Mouse (Mus musculus): ENCODE results near the gene Rnf227. TPM values are rescaled to one million over a fixed set of nuclear protein-coding genes. Genes with fewer than 3 reads are reported as not detected.

Gene Rnf227
- total RNA-seq, 2 experiments from 2014 or later = 0.85 to 2.1 TPM

DNA sequence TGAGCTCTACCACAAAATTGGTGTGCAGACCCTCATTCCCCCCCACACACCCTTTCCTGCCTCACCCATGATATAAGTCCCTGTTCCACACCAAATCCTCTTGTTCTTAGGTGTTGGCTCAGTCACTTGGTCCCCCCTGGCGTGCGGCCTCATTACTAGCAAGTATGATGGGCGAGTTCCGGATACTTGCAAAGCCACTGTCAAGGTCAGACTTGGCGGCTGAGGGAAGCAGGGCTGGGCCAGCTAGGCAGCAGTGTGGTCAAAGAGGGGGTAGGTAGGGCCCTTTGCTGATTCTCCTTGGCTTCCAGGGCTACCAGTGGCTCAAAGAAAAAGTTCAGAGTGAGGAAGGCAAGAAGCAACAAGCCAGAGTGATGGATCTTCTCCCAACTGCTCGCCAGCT is 9.1 kb upstream of the Rnf227 start:
- DNase-seq = no peak

DNA sequence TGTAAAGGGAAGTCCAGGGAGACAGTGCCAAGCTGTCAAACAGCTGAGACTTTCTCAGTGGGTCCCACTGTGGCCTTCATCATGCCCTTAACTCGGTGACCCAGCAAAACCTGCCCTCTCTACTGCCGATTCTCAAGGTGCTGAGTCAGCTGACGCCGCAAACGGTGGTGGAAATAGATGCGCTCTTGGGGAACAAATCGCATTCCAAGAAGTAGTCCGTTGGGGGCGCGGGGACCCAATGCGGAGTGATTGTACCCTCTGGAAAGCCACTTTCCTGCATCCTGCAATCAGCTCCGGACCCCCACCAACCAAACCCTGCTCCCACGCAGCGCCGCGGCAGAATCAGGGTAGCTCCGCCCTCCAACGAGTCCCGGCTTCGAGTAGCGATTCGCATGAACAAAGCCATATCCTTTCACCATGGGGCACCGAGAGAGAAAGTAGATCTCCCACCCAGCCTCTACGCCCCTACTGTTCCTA is 8.3 kb upstream of the Rnf227 start:
- DNase-seq = peak; percentile 75

DNA sequence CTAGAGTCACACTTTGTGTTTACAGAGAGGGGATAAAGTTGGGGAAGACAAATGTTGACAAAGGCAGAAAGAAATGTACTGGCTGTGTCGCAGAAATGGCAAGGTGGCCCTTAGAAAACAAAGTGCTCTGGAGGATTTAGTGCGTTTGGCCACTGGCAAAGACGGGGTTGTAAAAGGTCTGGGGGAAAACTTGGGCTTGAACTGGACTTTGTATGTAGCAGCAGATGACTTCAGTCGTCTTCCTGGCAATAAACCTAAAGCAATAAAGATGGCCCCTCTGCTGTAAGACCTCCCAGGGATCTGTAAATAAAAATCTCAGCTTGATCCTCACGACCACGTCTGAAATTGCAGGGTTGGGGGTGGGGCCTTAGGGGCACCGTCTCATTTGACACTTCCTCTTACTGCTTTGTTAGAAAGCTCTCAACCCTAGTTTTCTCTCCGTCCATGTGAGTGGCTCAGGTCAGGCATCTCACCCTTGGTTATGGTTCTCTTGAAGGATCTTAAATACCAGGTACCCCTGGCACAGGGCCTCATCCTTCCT is 7.5 kb upstream of the Rnf227 start:
- DNase-seq = no peak

DNA sequence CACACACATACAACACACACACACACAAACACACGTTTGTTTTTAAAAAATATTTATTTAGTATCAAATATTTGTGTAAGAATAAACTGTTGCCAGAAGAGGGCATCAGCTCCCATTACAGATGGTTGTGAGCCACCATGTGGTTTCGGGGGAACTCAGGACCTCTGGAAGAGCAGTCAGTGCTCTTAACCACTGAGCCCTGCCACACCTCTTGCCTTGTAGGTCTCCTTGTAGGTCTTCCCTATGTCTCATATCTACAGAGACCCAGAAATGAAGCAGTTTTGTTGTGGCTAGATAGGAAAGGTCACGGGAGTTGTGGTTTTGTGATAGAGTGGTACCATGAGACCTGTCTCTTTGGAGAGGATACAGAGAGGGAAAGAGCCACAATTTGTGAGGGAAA is 6.3 kb upstream of the Rnf227 start:
- DNase-seq = no peak

DNA sequence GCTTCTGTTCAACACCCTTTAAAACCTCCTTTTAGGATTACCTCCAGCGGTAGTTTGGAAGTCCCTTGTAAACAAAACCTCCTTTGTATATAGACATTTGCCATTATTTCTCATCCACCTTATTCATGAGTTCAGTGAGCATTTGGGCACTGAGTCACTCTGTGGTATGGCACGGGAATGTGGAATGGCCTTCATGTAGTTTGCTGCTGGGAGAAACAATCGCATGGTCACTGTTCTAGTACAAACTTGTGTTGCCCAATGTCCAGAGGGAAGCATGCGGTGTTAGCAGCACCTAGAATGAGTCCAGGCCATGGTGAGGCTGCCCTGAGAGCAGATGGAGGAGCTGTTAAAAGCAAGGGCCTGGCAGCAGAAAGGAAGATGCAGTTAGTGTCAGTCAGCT is 5.5 kb upstream of the Rnf227 start:
- DNase-seq = no peak

DNA sequence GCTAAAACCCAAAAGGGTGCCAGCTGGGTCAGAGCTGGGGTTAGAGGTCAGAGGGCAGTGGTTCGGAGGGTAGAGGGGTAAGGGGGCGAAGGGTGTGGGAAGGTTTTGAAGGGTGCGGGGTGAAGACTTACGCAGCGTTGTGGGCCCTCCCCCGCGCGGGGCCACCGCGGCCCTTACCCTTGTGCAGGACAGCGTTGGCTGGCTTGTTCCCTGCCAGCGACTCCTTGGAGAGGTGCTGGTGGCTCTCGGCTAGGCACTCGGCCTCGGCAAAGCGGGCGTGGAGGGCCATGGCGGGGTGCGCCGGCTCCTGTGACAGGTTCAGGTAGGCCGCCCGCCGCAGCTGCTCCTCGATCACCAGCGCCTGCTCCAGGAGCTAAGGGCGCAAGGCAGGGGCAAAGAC is 6.2 kb downstream of the Rnf227 start:
- no peak for DNase-seq

DNA sequence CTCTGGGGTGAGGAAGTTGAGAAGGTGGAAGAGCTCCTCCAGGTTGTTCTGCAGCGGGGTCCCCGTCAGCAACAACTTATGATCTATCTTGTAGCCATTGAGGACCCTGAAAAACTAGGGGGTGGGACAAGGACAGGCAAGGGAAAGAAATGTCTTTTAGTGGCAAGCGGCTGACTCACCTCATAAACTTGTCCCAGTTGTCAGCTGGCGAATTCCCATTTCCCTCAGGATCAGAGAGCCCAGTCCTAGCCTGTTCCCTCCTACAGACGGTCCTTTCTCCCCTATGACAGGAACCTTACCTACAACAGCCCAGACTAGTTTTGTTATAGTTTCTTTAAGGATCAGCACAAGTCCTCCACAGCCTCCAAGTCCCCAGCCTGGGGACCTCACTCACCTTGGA is 16.3 kb downstream of the Rnf227 start:
- no peak for DNase-seq

DNA sequence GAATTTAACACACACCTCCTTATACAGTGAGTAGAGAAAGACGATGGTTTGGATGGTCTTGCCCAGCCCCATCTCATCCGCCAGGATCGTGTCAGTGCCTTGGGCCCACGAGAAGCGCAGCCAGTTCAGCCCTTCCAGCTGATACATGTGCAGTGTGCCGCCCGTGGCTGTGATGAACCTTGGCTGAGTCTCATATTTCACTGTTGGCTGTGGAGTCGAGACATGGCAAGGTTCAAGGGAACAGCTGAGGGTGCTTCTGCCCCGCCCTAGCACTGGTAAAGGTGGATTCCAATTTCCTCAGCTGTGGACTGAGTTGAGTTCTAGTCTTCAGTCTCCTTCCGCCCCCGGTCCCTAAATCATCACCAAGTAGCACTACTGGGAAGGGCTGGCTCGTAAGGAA is 17.4 kb downstream of the Rnf227 start:
- no peak for DNase-seq

DNA sequence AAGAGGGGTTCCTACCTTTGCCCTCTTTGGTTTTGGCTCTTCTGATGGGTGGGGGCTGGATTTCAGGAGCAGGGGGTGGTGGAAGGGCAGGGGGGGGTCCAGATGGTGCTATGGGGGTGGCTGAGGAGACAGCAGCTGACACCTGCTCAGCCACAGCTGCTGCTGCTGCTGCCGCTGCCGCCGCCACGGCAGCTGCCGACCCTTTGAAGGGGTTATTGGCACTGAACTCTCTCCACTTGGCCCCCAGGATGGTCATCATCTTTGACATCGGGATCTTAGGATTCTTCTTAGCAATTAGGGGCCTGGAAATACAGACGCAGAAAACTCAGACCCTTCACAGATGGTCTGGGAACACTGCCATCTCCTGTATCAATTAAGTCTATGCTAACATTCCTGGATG is 21.8 kb downstream of the Rnf227 start:
- no peak for DNase-seq

DNA sequence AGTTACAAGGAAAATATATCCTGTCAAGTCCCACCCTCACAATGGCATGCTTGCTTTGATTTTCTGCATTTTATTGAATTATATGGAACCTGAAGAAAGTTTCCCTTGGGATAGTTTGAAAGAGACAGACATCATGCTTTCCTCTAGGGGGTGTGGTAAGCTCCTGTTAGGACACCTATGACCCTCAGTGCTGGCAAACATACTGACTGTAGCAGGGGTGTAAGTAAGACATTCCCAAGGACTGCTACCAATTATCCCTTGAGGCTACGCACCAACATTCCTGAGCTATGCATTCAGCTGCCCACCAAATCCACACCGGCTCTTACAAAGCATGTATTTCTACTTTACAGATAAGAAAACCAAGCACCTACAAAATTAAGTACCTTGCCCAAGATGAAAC is 22.2 kb downstream of the Rnf227 start:
- DNase-seq = no peak

DNA sequence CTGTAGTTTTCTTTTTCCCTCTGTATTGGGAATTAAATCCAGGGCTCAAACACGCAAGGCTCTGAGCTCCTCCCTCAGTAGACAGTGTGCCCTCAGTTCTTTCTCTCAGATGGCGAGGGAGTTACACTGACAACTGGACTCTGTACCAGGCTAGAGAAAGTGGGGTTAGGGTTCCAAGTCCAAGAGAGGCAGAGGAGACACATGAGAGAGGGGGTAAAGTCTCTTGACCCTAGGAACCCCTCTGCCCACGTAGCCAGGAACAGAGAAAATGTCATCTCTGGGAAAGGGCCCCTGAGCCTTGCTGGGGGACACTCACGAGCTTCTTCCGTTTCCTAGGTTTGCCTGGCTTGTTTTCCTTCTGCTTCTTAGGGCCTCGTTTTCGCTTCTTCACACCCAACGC is 24.1 kb downstream of the Rnf227 start:
- DNase-seq = no peak

DNA sequence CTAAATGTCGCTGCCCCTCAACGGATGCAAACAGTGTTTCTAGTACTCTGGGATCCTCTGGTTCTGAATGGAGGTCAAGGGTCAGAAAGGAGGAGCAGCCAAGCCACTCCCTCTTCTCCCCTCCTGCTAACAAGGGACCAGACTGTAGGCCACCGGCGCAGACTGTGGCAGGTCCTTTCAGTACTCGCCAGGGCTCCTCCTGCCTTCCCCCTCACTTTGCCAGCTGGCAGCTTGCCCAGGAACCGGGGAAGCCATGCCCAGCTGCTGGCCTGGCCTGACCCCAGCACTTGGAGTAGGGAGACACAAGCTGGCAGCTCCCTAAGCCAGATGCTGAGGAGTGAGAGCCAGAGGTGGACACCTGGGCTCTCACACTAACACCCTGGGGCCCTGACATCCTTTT is 24.6 kb downstream of the Rnf227 start:
- DNase-seq = peak; percentile 99

DNA sequence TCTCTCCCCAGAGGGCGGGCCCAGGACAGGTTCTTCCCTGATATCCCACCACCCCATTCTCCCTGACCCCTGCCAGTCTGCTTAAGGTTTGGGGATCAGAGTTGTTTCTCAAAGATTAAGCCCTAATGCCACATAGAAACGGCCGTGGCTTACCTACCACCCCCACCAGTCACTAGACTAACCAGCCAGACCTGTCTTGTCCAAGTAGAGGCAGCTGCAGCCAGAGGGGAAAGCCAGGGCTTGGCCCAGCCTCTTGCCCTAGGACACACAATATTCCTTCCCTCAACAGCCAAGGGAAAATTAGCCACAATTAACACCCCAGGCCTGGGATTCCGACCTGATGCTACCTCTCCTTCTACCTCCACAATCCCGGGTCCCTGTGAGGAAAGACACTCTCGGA is 25.5 kb downstream of the Rnf227 start:
- peak; percentile 41 for DNase-seq

DNA sequence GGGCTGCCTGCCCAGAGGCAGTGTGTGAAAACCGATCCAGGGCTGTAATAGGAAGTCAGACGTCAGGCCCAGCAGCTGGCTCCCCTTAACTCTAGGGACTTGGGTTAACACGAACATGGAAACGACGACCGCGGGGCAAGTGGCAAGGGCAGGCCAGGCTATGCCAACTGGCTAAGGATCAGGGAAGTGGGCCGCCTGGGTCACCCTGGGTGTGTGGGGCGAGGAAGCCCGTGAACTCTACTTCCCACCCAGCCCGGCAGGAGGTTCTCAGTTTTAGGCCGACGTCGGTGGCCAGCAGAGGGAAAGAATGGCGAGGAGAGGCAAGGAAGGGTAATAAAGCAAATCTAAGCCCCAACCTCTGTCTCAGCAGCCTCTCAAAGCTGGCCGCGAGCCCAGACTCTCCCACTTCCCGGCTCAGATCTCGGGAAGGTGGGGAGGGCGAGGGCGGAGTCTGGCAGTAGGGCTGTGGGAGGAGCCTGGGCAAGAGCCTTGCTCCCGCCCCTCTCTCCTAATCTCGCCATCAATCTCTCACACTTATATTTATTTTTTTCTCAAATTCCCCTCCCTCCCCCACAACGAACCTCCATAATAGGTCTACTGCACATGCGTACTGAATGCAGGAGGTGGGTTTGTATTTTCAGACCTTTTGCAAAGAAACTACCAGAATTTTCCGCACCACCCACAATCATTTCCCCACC is 26.0 kb downstream of the Rnf227 start:
- peak; percentile 96 for DNase-seq

DNA sequence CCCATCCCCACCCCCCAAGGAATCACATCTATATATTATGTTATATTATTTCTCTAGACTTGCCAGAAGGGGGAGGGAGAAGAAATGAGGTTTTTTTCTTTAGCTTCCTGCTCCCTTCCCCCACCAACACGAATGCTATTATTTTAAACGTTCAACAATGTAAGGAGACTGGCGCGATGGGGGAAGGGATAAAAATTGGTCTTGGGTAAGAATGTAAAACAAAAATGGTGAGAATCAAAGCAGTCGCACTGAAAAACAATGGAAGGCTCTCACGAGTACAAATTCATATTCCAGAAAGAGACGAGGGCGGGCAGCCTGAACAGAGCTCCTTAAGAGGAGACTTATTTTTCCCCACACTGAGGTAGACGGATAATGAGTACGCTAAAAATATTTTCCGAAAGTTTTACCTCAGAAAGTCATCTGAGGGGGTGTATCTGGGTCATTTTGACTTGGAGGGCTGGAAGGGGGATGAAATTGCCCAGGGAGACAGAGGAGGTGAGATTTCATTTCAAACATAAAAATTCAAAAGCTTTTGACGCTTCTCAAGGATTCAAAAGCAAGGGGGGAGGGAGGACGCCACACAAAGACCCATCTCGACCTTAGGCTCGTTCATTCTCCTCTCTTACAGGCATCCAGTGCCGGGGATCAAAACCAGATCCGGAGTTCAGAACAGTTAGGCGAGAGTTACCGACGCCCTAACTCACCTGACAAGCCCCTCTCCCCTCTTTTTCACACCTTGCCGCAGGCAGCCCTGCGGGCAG is 26.8 kb downstream of the Rnf227 start:
- no peak for DNase-seq

DNA sequence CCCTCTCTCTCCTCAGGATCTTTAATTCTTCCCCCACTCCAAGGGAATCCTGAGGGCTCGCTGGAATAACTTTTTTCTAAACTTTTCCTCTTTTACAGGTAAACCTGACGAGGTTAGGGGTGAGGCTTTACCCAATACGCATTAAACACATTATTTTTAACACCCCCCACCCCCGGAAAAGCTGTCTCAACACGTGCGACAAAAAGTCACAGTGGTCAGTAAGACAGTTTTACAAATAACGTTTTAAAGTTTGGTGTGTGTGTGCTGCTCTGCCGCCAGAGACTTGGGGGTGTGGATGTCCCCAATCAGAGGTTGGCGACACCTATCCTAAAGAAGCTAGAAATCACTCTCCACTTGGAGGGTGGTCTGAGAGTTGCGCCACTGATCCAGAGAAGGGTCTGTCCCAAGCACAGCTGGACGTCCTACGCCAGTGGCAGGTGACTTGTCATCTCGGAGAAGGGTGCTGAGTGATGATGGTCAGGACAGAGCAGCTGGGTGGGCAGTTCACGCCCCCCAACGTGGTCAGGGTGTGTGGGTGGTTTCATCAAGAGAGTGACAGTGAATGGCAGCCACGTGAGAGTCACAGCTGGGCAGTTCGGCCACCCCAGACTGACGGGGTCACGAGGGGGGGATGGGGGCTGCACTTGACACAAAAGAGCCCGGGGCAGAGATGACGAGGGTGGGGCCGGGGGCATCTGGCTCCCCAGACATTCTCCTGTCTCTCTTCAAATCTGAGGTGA is 27.5 kb downstream of the Rnf227 start:
- DNase-seq = no peak

DNA sequence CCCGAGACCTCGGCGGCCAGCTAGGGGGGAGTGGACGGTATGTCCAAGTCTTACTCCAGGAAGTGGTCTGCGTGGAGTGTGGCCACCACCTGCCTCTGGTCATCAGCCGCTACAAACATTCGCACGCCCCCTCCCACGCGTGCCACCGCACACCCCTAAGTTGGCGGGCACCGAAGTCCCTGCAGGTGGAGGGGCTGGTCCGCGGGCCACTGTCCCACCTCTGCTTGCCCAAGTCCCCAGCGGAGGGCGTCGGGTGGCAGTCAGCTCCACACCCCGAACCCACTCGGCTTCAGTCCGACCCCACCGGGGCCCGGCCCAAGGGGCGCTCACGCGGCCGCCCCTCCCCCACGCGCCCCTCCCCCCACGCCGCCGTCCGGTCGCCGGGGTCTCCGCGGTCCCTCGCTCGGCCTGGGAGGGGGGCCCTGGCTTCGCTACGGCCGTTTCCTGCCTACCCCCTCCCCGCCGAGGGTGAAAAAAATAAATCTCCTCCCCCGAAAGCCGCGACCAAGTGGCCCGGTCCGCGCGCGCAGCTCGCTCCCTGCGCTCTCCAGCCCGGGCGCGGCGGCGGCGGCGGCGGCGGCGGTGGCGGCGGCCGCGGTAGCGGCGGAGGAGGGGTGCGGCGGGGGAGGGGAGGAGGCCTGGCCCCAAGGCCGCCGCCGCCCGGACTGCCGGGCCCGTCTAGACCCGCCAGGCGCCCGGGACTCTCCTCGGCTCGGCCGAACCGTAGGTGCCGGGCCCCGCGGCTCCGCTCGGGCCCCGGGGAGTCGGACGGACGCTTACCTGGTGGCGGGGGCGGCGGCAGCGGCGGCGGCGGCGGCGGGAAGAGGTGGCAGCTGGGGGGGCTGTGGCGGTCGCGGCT is 28.3 kb downstream of the Rnf227 start:
- peak; percentile 46 for DNase-seq

DNA sequence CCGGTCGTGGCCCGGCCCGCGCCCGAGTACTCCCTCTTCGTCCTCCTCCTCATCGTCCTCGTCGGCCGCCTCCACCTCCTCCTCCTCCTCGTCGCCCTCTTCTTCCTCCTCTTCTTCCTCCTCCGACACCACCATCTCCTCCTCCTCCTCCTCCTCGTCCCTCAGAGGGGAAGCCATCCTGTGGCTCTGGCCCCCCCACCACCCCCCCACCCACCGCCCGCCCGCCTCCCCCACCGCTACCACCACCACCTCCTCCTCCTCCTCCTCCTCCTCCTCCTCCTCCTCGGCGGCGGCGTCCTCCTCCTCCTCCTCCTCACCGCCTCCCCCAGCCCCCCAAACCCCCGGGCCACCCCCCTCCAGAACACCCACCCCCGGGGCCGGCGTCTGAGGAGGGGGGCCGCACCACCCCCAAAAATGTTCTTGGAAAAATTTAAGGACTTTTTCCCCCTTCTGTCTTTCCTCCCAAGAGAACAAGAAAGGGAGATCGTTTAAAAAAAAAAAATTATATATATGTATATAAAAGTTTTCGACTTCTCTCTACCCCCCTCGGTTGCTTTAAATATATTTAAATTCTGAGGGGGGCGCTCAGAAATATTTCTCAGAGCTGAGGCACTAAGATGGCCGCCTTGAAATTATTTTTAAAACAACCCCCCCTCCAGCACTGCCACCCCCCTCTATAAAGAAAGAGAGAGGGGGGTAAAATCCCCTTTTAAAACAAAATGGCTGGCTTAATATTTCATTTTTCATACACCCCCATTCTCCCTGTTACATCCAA is 29.1 kb downstream of the Rnf227 start, which contains the start of gene Chd3:
Gene Chd3, minus strand, starts transcription at position 192 of the 775 bp plus-strand sequence.
- DNase-seq = no peak

DNA sequence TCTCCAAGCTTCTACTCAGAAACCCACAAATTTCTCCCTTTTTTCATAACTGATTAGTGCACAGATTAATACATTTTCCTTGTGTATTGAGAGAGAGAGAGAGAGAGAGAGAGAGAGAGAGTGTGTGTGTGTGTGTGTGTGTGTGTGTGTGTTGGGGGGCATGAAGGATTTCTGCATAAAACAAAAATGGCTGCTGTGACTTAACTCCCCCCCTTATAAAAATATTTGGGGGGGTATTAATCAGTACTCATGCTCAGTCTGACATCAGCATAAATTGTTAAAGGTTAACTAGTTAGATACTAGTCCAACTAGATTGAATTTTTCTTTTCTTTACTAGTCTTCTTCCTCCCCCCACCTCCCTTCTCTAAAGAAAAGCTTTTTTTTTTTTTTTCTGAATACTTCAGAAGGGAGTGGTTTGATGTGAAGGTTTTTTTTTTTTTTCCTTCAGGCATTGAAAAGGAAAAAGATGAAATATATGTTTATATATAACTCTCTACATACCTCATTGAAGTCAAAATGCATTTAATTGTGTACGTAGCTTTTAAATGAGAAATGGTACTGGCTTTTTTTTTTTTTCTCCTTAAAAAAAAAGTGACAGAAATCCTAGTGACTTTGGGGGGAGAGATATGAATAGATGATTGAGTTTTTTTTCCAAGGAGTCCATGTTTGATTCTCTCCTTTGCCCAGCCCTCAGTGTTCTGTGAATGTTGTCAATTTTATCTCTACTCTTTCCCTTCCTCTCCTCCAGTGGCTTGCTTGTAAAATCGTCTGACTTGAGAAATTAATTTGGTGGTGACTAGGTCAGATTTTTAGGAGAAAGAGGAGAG is 29.9 kb downstream of the Rnf227 start:
- DNase-seq = no peak

DNA sequence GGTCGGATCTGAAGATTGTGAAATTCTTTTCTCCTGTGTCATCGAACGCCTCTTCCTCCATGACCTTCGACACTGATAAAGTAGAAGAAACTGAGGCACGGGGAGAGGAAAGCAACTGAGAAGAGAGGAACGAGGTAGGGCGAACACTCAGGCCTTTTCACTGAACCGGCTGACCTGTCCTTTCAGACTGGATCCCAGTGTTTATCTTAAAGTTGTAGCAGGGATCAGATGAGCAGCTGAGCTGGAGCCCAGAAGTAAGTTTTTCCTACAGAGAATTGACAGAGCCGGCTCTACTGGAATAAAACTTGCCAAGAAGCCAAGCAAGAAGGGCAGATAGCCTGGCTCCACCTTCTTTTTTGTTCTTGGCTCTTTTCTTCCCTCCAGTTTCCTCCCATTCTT is 30.6 kb downstream of the Rnf227 start:
- no peak for DNase-seq
